Comparison of ENCODE assay signal across 26 mouse cellular contexts in the genomic region with DNA sequence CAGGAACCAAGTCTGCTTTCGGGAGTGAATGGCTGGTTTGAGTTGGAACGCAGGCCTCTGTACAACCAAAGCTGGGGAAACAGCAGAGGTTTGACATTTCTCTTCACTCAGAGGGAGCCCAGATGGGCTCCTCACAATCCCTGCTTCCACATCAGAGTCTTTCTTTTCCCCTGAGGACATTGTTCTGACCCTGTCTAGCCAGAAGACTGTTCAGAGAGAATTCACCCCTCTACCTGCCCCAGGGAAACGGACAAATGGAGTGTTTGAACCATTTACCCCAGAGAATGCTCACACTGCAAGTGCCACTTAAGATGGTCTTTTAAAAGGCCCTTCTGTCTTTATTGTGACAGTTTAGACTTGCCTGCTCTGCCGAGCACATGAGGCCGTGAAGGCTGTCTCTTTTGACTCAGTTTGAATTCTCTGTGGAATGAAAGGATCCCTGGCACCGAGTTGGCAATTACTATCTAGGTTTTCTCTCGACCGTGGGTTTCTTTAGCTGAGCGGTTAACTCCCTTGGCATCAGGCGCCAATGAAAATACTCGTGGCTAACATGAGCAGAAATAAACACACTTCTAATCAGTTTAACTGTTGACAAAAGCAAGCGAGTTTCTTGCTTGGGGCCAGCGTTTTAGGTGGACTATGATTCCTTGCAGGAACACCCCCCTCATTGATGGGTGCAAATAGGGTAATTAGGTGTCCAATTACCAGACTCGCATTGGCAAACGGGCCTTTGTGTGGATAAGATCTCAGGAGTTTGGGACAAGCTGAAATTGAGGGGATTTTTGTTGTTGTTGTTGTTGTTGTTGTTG.
A peak's percentile ranks its signal among the peaks of the same experiment; 100 is the strongest.
DNase-seq lines count a peak whose midpoint lies in the region; ATAC-seq and TF ChIP-seq lines count a peak whose summit lies in the region.
"Had no signal": no experiment of that assay in that cellular context is flagged by ENCODE, and none has a peak within 500 bp of the region (broad histone marks: within the 10 kb centered on the region; RNA-seq: fewer than 3 reads in every experiment).

No protein-coding gene starts in this region.

- 23% methylated on average over 15 of the region's 15 CpGs for WGBS in kidney, postnatal 0 days
- 16% methylated on average over 15 of the region's 15 CpGs for WGBS in kidney, embryonic 16.5 days
- 37% methylated on average over 15 of the region's 15 CpGs for WGBS in forebrain, embryonic 10.5 days
- WGBS in forebrain, embryonic 14.5 days = 6% methylated on average over 15 of the region's 15 CpGs

- no peaks in the 10 kb centered on the region for H3K9me3 ChIP-seq in kidney, postnatal 0 days (replicated peaks; ENCODE audit: low read length)
- no peaks in the 10 kb centered on the region for H3K9me3 ChIP-seq in kidney, embryonic 16.5 days (ENCODE audit: low read length)
- H3K9me3 ChIP-seq in forebrain, embryonic 10.5 days = no peaks in the 10 kb centered on the region
- no peaks in the 10 kb centered on the region for H3K9me3 ChIP-seq in forebrain, embryonic 14.5 days (replicated peaks; ENCODE audit: control insufficient read depth, low read length)
- H3K9me3 ChIP-seq: heart, embryonic 10.5 days; intestine, embryonic 15.5 days; lung, embryonic 15.5 days had no signal

- H3K27ac ChIP-seq in kidney, postnatal 0 days = no peak overlapping the region
- H3K27ac ChIP-seq in kidney, embryonic 16.5 days (ENCODE audit: low read length) = no peak overlapping the region
- H3K27ac ChIP-seq in forebrain, embryonic 10.5 days = 0 out of 2 replicates have a peak overlapping the region, but pooled peaks have one; percentile 51
- H3K27ac ChIP-seq in forebrain, embryonic 14.5 days (ENCODE audit: low read depth, low read length) = peak overlapping the region; percentile 17
- H3K27ac ChIP-seq: heart, embryonic 10.5 days; intestine, embryonic 15.5 days; liver, embryonic 14.5 days; lung, embryonic 15.5 days had no signal

- H3K4me1 ChIP-seq in kidney, postnatal 0 days (replicated peaks; ENCODE audit: insufficient read depth, low read length) = no peaks in the 10 kb centered on the region
- no peaks in the 10 kb centered on the region for H3K4me1 ChIP-seq in kidney, embryonic 16.5 days (ENCODE audit: insufficient read depth, low read length)
- peaks cover 19% of the 10 kb centered on the region for H3K4me1 ChIP-seq in forebrain, embryonic 10.5 days
- peaks cover 14% of the 10 kb centered on the region for H3K4me1 ChIP-seq in forebrain, embryonic 14.5 days (ENCODE audit: control insufficient read depth, insufficient read depth, low read length)
- H3K4me1 ChIP-seq: heart, embryonic 10.5 days; intestine, embryonic 15.5 days; lung, embryonic 15.5 days had no signal

- H3K9ac ChIP-seq in kidney, postnatal 0 days (ENCODE audit: low read depth, low read length) = no peak overlapping the region
- H3K9ac ChIP-seq in kidney, embryonic 16.5 days (replicated peaks; ENCODE audit: low read length) = no peak overlapping the region
- H3K9ac ChIP-seq in forebrain, embryonic 14.5 days (ENCODE audit: low read length) = no peak overlapping the region
- H3K9ac ChIP-seq: intestine, embryonic 15.5 days; liver, embryonic 14.5 days; lung, embryonic 15.5 days had no signal

- no peak for TF ChIP-seq CTCF in kidney, postnatal 0 days (IDR thresholded peaks at IDR 0.05; ENCODE audit: low read depth)

- H3K4me2 ChIP-seq in kidney, postnatal 0 days (ENCODE audit: low read length) = 0 out of 2 replicates have a peak overlapping the region, but pooled peaks have one; percentile 18
- H3K4me2 ChIP-seq in kidney, embryonic 16.5 days (replicated peaks; ENCODE audit: low read depth, low read length) = no peak overlapping the region
- peak overlapping the region; percentile 24 for H3K4me2 ChIP-seq in forebrain, embryonic 14.5 days (ENCODE audit: low read length)
- H3K4me2 ChIP-seq: intestine, embryonic 15.5 days; lung, embryonic 15.5 days had no signal

- no peaks in the 10 kb centered on the region for H3K27me3 ChIP-seq in kidney, postnatal 0 days (ENCODE audit: insufficient read depth, low read length)
- no peaks in the 10 kb centered on the region for H3K27me3 ChIP-seq in kidney, embryonic 16.5 days (ENCODE audit: insufficient read depth, low read length)
- H3K27me3 ChIP-seq in forebrain, embryonic 10.5 days (ENCODE audit: poor library complexity, severe bottlenecking) = peaks cover 33% of the 10 kb centered on the region
- H3K27me3 ChIP-seq in forebrain, embryonic 14.5 days (replicated peaks; ENCODE audit: control insufficient read depth, insufficient read depth, low read length) = no peaks in the 10 kb centered on the region
- H3K27me3 ChIP-seq: CH12.LX; intestine, embryonic 15.5 days; lung, embryonic 15.5 days had no signal

- no peak for ATAC-seq in kidney, postnatal 0 days (replicated peaks; ENCODE audit: low FRiP score, low read depth)
- ATAC-seq in kidney, embryonic 16.5 days (ENCODE audit: low FRiP score, low TSS enrichment) = no peak
- peak; percentile 91 for ATAC-seq in forebrain, embryonic 14.5 days
- ATAC-seq: activated CD4-positive, CD25-positive, alpha-beta regulatory T cell, adult 4 months; hindbrain, embryonic 16.5 days; intestine, embryonic 15.5 days had no signal

- H3K36me3 ChIP-seq in kidney, postnatal 0 days (ENCODE audit: insufficient read depth, low read length) = no peaks in the 10 kb centered on the region
- no peaks in the 10 kb centered on the region for H3K36me3 ChIP-seq in kidney, embryonic 16.5 days (ENCODE audit: insufficient read depth, low read length)
- no peaks in the 10 kb centered on the region for H3K36me3 ChIP-seq in forebrain, embryonic 10.5 days (replicated peaks)
- H3K36me3 ChIP-seq in forebrain, embryonic 14.5 days (ENCODE audit: control insufficient read depth, insufficient read depth, low read length) = no peaks in the 10 kb centered on the region
- H3K36me3 ChIP-seq: G1E; heart, embryonic 10.5 days; intestine, embryonic 15.5 days; lung, embryonic 15.5 days had no signal

- no peak for DNase-seq in kidney, postnatal 0 days (ENCODE audit: low spot score)
- DNase-seq in forebrain, embryonic 10.5 days (ENCODE audit: extremely low spot score, low spot score) = no peak
- peak; percentile 90 for DNase-seq in forebrain, embryonic 14.5 days (ENCODE audit: low spot score)
- peak; percentile 40 for DNase-seq in retina, postnatal 1 day
- no peak for DNase-seq in T-cell, adult 2 months (ENCODE audit: low spot score)
- DNase-seq in layer of hippocampus, postnatal 10 days (ENCODE audit: low spot score in 2 of 2) = no peak
- DNase-seq: adrenal gland, adult 8-10 months; B cell, adult 2 months; cerebellum, adult 8-10 months; cerebellum, postnatal 36 days; gastrocnemius, postnatal 25 days; kidney, adult 8-10 months; kidney, postnatal 4 days; lung, postnatal 4 days; right cerebral cortex, adult 18-20 months; right cerebral cortex, postnatal 4 days; thymus, postnatal 14 days had no signal

- H3K4me3 ChIP-seq in kidney, postnatal 0 days (replicated peaks; ENCODE audit: low read depth, low read length) = no peak overlapping the region
- H3K4me3 ChIP-seq in kidney, embryonic 16.5 days (ENCODE audit: low read length) = no peak overlapping the region
- H3K4me3 ChIP-seq in forebrain, embryonic 10.5 days = peak overlapping the region; percentile 2; the same call in 1 of the 2 replicates
- no peak overlapping the region for H3K4me3 ChIP-seq in forebrain, embryonic 14.5 days (ENCODE audit: low read depth, low read length)
- H3K4me3 ChIP-seq: heart, embryonic 10.5 days; intestine, embryonic 15.5 days; lung, embryonic 15.5 days had no signal

Comparison
In these comparisons a context has a peak if more than half of its experiments do, and no peak if none do; other contexts are left out.
1. DNase-seq: peak in forebrain, embryonic 14.5 days (single experiment) and retina, postnatal 1 day (single experiment); none in kidney, postnatal 0 days (single experiment), forebrain, embryonic 10.5 days (single experiment), T-cell, adult 2 months (single experiment) and layer of hippocampus, postnatal 10 days (0 of 2).
2. H3K27ac ChIP-seq: peak in forebrain, embryonic 10.5 days (single experiment) and forebrain, embryonic 14.5 days (single experiment); none in kidney, postnatal 0 days (single experiment) and kidney, embryonic 16.5 days (single experiment).